Mouse (Mus musculus) liver, embryonic 14.5 days (tissue): ENCODE measurements around the gene Top2a. TPM values are rescaled to one million over a fixed set of nuclear protein-coding genes. Genes with fewer than 3 reads are reported as not detected.

ENCODE experiments used
- ATAC-seq: fragments of 200-750 bp; cut with Nextera tagmentation; 2 replicates; pipeline ENCODE4 v1.8.0; 2017; ENCODE audit warnings: moderate number of reproducible peaks, mild to moderate bottlenecking, moderate library complexity; ENCODE audit not compliant: insufficient read depth
- DNase-seq, 3 experiments: peaks; one replicate each; pipeline ENCODE4 v3.0.0-alpha.2; 2012 to 2013; ENCODE audit warnings: low read depth in 3 of 3, low spot score in 3 of 3
- H3K27ac ChIP-seq: fragments of 300-500 bp; sonication (generic); 2 replicates; pipeline ENCODE4 v1.5.1; 2014; ENCODE audit warnings: moderate library complexity, mild to moderate bottlenecking, control low read depth, inconsistent platforms
- H3K27me3 ChIP-seq: fragments of 300-500 bp; sonication (generic); 2 replicates; pipeline ENCODE4 v1.6.1; 2014; ENCODE audit warnings: mild to moderate bottlenecking, low read length, moderate library complexity; ENCODE audit not compliant: control insufficient read depth, insufficient read depth
- H3K36me3 ChIP-seq: fragments of 300-500 bp; sonication (generic); replicated peaks from 2 replicates; pipeline ENCODE4 v1.6.1; 2014; ENCODE audit warnings: low read depth; ENCODE audit not compliant: control insufficient read depth, insufficient read depth
- H3K4me1 ChIP-seq, 2 experiments: fragments of 200-500 bp in 1 of 2; fragments of 300-500 bp in 1 of 2; sonication (generic) in 1 of 2; replicated peaks; 2 replicates each; pipeline ENCODE4 v1.6.1; 2012 to 2014; ENCODE audit warnings: antibody characterized with exemption in 1 of 2, inconsistent platforms in 1 of 2, low read length in 1 of 2; ENCODE audit not compliant: control insufficient read depth in 2 of 2, insufficient read depth in 2 of 2
- H3K4me2 ChIP-seq: fragments of 300-500 bp; sonication (generic); 2 replicates; pipeline ENCODE4 v1.6.1; 2014; ENCODE audit warnings: low read depth, mild to moderate bottlenecking, control low read depth, moderate library complexity
- H3K4me3 ChIP-seq, 2 experiments: fragments of 200-500 bp in 1 of 2; fragments of 300-500 bp in 1 of 2; sonication (generic) in 1 of 2; 2 replicates each; pipeline ENCODE4 v1.5.1; 2012 to 2014; ENCODE audit warnings: low read depth in 2 of 2, low read length in 2 of 2, mild to moderate bottlenecking in 2 of 2, control low read depth in 1 of 2, inconsistent platforms in 1 of 2, moderate library complexity in 1 of 2; ENCODE audit not compliant: insufficient read depth in 1 of 2
- H3K9ac ChIP-seq: fragments of 300-500 bp; sonication (generic); replicated peaks from 2 replicates; pipeline ENCODE4 v1.6.1; 2014; ENCODE audit warnings: mild to moderate bottlenecking, control low read depth, moderate library complexity
- H3K9me3 ChIP-seq: fragments of 300-500 bp; sonication (generic); 2 replicates; pipeline ENCODE4 v1.6.1; 2016; ENCODE audit warnings: low read length, mixed read lengths; ENCODE audit not compliant: control insufficient read depth
- CTCF ChIP-seq: IDR thresholded peaks from 2 replicates; pipeline ENCODE4 v1.5.1; 2016; ENCODE audit warnings: antibody characterized with exemption, low read depth, control low read depth
- EP300 ChIP-seq: IDR thresholded peaks from 2 replicates; pipeline ENCODE4 v1.6.1; 2016; ENCODE audit warnings: antibody characterized with exemption, low read depth
- WGBS: fragments of 180-500 bp; shearing (Covaris S2); extraction: QIAGEN DNeasy Blood & Tissue Kit; methylation state at CpG from one replicate; pipeline ENCODE4 v1.1.7; 2014; ENCODE audit not compliant: insufficient replicate concordance; 5-methylcytosine and 5-hydroxymethylcytosine counted together
- polyA plus RNA-seq, 2 experiments: library from polyadenylated mRNA; depleted of rRNA in 1 of 2; stranded (reverse) in 1 of 2; unstranded in 1 of 2; fragments of >200 nt; fragmentation: Nextera tagmentation in 1 of 2; extraction: Ambion mirVana in 1 of 2; gene quantifications; 2 replicates each; pipeline versions ENCODE4 v1.2.1 to v1.2.3; 2012 to 2014

Top2a gene
- polyA plus RNA-seq, 2 experiments: 108 to 197 TPM

DNA sequence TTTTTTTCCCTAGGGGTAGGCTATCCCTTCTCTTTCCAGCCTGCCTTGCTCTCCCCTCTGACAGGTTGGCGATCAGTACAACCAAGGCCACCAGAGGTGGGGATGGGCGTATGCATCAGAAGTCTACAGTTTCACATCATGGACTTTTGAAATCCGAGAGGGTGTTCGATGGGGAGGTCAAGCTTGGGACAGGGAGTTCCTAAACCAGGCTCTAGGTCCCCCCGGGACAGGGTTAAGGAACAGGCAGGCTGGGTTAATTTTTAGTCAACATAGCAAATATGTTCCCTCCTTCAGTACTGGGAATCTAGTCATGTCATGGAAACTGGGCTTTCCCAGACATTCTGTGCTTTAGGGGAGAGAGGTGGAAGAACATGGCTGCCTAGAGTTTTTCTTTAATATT, 20.3 kb upstream of the Top2a start:
- Histone ChIP-seq H3K9ac (no peak overlapping the region), H3K4me3 (no peak overlapping the region), H3K4me1 (peaks cover 0 to 14% of the 10 kb centered on the region in 2 experiments; a peak in 2 of 4 replicates), H3K27me3 (peaks cover 37% of the 10 kb centered on the region), H3K27ac (no peak overlapping the region), H3K36me3 (no peaks in the 10 kb centered on the region; the same call in 1 of the 2 replicates), H3K9me3 (no peaks in the 10 kb centered on the region), H3K4me2 (peak overlapping the region; percentile 46)
- DNase-seq (peak in 1 of 3 experiments; percentile 32), ATAC-seq (peak; percentile 36)
- no peak for TF ChIP-seq CTCF
- no peak for TF ChIP-seq EP300
- 66% methylated on average over 5 of the region's 5 CpGs for WGBS

DNA sequence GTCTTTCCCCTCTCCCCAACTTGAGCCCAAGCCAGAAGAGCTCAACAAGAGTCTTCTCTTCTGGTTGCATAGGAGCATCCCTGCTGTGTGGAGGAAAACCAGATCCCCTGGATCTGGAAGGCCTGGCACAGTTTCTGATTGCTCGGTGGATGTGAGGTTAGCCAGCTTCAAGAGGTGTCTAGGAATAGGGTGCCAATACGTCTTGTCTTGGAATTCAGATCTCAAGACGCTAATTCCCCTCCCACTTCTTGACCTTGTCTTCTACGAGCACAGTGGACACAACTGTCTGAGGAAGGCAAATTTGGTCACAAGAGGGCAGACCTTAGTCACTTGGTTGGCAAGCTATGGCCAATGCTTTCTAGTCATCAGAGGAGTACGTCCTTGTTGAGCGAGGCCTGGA, 19.6 kb upstream of the Top2a start:
- no peak overlapping the region for H3K27ac ChIP-seq
- peak overlapping the region; percentile 46 for H3K4me2 ChIP-seq
- no peak overlapping the region for H3K4me3 ChIP-seq
- no peak for ATAC-seq
- no peaks in the 10 kb centered on the region for H3K9me3 ChIP-seq
- no peak for DNase-seq
- 55% methylated on average over 6 of the region's 6 CpGs for WGBS
- H3K27me3 ChIP-seq: peaks cover 39% of the 10 kb centered on the region
- H3K9ac ChIP-seq: no peak overlapping the region
- H3K36me3 ChIP-seq: no peaks in the 10 kb centered on the region; the same call in 1 of the 2 replicates
- TF ChIP-seq EP300: no peak
- TF ChIP-seq CTCF: no peak
- peaks cover 0 to 14% of the 10 kb centered on the region in 2 experiments; a peak in 2 of 4 replicates for H3K4me1 ChIP-seq

DNA sequence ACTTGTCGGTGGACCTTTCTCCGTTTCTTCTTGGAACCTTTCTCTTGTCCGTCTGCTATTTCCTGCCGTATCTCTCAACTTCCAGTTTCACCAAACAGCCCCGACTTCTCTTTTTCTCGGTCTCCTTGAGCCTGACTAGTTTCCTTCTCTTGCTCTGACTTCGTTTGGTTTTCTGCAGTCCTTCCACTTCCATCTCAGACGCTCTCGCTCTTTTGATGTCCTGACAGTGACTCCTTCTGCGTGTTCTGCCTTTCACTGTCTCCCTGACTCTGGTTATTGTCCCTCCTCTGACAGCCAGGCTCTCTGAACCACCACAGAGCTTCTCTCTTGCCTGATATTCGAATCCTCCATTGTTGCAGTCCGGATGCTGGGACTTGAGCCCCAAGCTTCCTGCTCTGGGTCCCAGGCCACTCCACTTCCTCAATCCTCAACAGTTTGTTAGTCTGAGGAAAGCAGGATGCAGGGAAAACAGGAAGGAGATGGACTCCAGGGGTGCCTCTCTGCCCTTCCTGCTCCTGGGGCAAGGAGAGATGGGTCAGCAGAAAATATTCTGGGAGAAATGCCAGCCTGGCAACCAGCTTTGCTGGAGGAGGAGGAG, 18.9 kb upstream of the Top2a start:
- DNase-seq: no peak
- Histone ChIP-seq H3K9me3 (no peaks in the 10 kb centered on the region), H3K4me3 (peak overlapping the region; percentile 64 to 72), H3K27ac (peak overlapping the region; percentile 33), H3K36me3 (no peaks in the 10 kb centered on the region), H3K4me1 (peaks cover 0 to 14% of the 10 kb centered on the region in 2 experiments; a peak in 2 of 4 replicates), H3K4me2 (peak overlapping the region; percentile 63), H3K9ac (peak overlapping the region; percentile 9; the same call in 1 of the 2 replicates), H3K27me3 (peaks cover 39% of the 10 kb centered on the region)
- no peak for ATAC-seq
- WGBS: 8% methylated on average over 12 of the region's 12 CpGs
- no peak for TF ChIP-seq EP300
- TF ChIP-seq CTCF: no peak

DNA sequence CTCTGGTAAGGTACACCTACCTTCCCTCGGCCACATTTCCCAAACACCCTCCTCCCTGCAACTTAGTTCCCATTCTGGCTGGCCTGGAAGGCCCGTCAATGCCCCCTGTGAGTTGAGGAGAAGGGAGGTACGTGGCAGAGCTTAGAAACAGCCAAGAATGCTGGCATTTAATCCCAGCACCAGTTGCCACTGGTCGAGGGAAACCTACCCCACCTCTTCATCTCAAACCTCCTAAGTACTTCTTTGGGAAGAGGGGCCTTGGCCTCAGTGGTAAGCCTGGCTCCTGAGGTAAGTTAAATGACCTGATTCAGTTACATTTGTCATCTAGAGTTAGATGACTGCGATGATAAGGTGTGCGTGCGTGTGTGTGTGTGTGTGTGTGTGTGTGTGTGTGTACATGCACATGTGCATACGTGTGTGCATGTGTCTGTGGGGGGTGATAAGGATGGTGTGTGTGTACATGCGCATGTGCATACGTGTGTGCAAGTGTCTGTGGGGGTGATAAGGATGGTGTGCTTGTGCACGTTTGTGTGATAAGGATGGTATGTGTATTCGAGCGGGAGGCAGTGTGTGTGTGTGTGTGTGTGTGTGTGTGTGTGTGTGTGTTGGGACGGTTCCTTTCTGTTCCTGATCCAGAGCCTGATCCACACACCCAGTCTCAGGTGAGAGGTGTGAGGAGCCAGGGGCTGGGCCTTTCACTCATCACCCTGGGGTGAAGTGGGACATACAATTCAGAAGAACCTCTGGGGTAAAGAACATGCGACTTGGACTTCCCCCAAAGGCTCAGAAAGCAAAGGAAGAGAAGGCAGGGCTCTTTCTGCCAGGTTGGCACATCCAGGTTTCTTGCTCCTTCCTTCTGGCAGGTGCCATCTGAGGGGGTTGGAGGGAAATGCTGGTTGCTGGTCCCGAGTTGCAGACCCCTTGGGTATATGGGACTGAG, 18.1 kb upstream of the Top2a start:
- H3K4me1 ChIP-seq: peaks cover 0 to 14% of the 10 kb centered on the region in 2 experiments; a peak in 2 of 4 replicates
- no peak for DNase-seq
- no peak for TF ChIP-seq CTCF
- TF ChIP-seq EP300: no peak
- peak overlapping the region; percentile 63 for H3K4me2 ChIP-seq
- ATAC-seq: no peak
- H3K4me3 ChIP-seq: peak overlapping the region; percentile 64 to 72
- 5% methylated on average over 16 of the region's 16 CpGs for WGBS
- H3K27ac ChIP-seq: peak overlapping the region; percentile 33
- H3K36me3 ChIP-seq: no peaks in the 10 kb centered on the region
- H3K9me3 ChIP-seq: no peaks in the 10 kb centered on the region
- H3K27me3 ChIP-seq: peaks cover 39% of the 10 kb centered on the region
- H3K9ac ChIP-seq: peak overlapping the region; percentile 20
